Mouse (Mus musculus) kidney, adult 2 months (tissue): Measurements from ENCODE around the gene Lrrk1. TPM values are rescaled to one million over a fixed set of nuclear protein-coding genes. Genes with fewer than 3 reads are reported as not detected.
A peak's percentile ranks its signal among the peaks of the same experiment; 100 is the strongest.

ENCODE experiments used
- DNase-seq: peaks from one replicate; pipeline ENCODE4 v3.0.0; 2021
- H3K27ac ChIP-seq: fragments of 200-500 bp; 2 replicates; pipeline ENCODE4 v1.5.1; 2012; ENCODE audit warnings: low read depth, low read length, control low read depth, inconsistent platforms; ENCODE audit not compliant: insufficient read depth
- H3K27me3 ChIP-seq: fragments of 200-500 bp; replicated peaks from 2 replicates; pipeline ENCODE4 v1.6.1; 2012; ENCODE audit warnings: mild to moderate bottlenecking, moderate library complexity, low read length, inconsistent platforms; ENCODE audit not compliant: control insufficient read depth, insufficient read depth
- H3K36me3 ChIP-seq: fragments of 200-500 bp; 2 replicates; pipeline ENCODE4 v1.6.1; 2012; ENCODE audit warnings: mild to moderate bottlenecking, moderate library complexity, low read length, inconsistent platforms; ENCODE audit not compliant: control insufficient read depth, insufficient read depth
- H3K4me1 ChIP-seq: fragments of 200-500 bp; 2 replicates; pipeline ENCODE4 v1.6.1; 2011; ENCODE audit warnings: low read length; ENCODE audit not compliant: control insufficient read depth, insufficient read depth
- H3K4me3 ChIP-seq: fragments of 200-500 bp; 2 replicates; pipeline ENCODE4 v1.5.1; 2011; ENCODE audit warnings: mild to moderate bottlenecking, low read depth, low read length, control low read depth; ENCODE audit not compliant: insufficient read depth
- CTCF ChIP-seq: fragments of 200-500 bp; conservative IDR thresholded peaks from 2 replicates; pipeline ENCODE4 v1.5.1; 2011; ENCODE audit warnings: low read depth, mild to moderate bottlenecking, control low read depth, low read length, moderate library complexity, mixed read lengths; ENCODE audit not compliant: insufficient read depth, insufficient read length
- POLR2A ChIP-seq: fragments of 200-500 bp; IDR thresholded peaks from one replicate; pipeline ENCODE4 v1.6.1; 2011; ENCODE audit warnings: low read depth, low read length, control low read depth
- WGBS: fragments of 180-500 bp; shearing (Covaris S2); methylation state at CpG from one replicate; pipeline ENCODE4 v1.1.7; 2018; 5-methylcytosine and 5-hydroxymethylcytosine counted together
- polyA plus RNA-seq: library from polyadenylated mRNA; depleted of rRNA; stranded (reverse); fragments of >200 nt; gene quantifications from 2 replicates; pipeline ENCODE4 v1.2.3, GENCODE M21; 2012

The Lrrk1 gene
- polyA plus RNA-seq, 1 experiment: 17.3 TPM

DNA sequence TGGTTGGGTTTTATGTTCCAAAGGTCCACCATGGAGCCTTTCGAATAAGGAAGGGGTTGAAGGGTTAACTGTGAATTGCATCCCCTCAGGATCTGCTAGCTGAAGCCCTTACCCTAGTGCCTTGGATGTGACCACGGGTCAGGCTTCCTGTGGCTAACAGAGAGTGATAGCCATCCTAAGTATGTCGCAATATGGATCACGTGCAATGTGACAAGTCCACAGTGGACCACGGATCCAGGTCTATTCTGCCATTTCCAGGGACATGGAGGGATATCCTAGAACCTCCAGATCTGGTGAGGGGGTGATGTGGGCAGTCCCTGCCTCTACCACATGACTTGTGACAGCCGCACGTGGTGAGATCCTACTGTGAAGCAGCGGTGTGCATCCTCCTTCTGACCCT is 133.2 kb downstream of the Lrrk1 start:
- no peak overlapping the region for H3K27ac ChIP-seq
- H3K4me1 ChIP-seq: no peaks in the 10 kb centered on the region
- no peaks in the 10 kb centered on the region for H3K27me3 ChIP-seq
- H3K4me3 ChIP-seq: no peak overlapping the region
- no peak for TF ChIP-seq CTCF
- no peak for TF ChIP-seq POLR2A
- DNase-seq: no peak
- H3K36me3 ChIP-seq: no peaks in the 10 kb centered on the region
- WGBS: 73% methylated on average over 8 of the region's 8 CpGs

DNA sequence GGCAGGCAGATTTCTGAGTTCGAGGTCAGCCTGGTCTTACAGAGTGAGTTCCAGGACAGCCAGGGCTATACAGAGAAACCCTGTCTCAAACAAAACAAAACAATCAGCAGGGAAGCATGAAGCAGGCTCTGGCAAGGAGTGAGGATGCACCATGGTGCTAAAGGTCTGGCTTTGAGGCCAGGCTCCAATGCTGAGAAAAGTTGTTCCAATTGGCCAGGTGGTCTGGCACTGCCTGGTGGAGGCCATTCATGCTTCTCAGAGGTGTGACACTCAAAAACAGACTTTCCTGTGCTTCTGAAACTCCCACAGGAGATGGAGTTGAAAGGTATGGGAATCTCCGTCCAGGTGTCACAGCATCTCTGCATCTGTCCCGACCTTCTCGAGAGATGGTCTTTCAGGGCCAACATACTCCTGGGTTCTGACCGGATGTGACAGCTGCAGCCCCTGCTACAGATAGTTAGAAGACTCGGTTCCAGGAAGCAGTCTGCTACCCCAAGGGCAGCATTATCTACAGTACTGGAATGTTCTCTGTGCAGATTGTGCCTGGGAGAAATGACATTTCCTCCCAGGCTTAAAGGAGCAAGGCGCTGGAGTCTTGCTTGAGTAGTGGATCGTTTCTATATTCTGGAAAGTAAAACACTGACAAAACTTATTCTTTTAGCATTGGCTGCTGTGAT is 134.0 kb downstream of the Lrrk1 start:
- TF ChIP-seq POLR2A: no peak
- no peaks in the 10 kb centered on the region for H3K27me3 ChIP-seq
- H3K4me3 ChIP-seq: no peak overlapping the region
- H3K4me1 ChIP-seq: peaks cover 6% of the 10 kb centered on the region; the same call in 1 of the 2 replicates
- no peak for DNase-seq
- H3K36me3 ChIP-seq: no peaks in the 10 kb centered on the region
- H3K27ac ChIP-seq: no peak overlapping the region
- WGBS: 78% methylated on average over 8 of the region's 8 CpGs

DNA sequence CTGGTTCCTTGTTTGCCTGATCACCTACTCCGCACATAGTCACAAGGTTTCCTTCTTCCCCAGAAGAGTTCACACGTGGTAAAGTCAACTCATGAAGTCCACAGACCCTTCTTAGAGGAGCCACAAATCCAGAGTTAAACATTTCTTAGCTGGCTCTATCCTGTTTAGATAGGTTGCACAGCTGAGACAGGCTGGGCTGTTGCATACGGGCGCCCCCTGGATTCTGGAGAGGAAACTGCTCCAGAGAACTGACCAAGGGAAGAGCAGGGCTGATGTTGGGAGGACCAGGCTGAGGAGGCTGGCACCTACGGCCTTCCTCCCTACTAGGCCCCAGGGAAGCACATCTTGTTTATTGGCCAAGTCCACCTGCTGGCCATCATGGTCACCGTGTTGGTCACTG is 138.1 kb downstream of the Lrrk1 start:
- Histone ChIP-seq H3K4me1 (peaks cover 12% of the 10 kb centered on the region; the same call in 1 of the 2 replicates), H3K36me3 (no peaks in the 10 kb centered on the region), H3K27ac (peak overlapping the region; percentile 53; the same call in 1 of the 2 replicates), H3K4me3 (no peak overlapping the region), H3K27me3 (no peaks in the 10 kb centered on the region)
- DNase-seq: peak; percentile 90
- TF ChIP-seq CTCF (peak; percentile 83), POLR2A (no peak)
- 15% methylated on average over 6 of the region's 6 CpGs for whole genome bisulfite sequencing

DNA sequence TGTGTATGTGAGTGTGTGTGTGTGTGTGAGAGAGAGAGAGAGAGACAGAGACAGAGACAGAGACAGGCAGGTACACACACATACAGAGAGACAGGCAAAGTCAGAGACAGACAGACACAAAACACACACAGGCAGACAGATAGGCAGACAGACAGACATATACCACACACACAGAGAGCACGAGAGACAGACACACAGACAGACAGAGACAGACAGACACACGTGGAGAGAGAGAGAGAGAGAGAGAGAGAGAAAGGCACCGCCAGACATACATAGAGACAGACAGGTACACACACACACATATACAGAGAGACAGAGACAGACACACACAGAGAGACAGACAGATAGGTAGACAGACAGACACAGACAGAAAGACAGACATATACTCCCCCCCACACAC is 138.7 kb downstream of the Lrrk1 start:
- DNase-seq: no peak
- WGBS: 88% methylated on average over 3 of the region's 3 CpGs

DNA sequence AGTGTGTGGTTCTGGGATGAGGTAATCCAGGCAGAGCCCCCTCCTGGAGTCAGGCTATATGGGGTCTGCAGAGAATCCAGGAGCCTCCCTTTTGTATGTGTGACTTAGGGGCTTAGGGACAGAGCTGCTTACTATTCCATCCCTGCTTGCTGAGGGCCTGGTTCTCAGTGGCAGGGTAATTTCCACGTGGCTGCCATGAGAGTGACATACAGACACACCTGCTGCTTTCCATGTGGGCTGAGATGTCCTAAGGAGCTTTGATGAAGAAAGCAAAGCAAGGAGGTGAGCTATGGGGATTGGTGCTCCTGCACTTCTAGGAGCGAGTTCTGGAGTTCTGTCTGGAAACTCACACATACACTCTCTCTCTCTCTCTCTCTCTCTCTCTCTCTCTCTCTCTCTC is 139.1 kb downstream of the Lrrk1 start:
- no peak for DNase-seq
- no peak overlapping the region for H3K4me3 ChIP-seq
- no peaks in the 10 kb centered on the region for H3K36me3 ChIP-seq
- H3K4me1 ChIP-seq: peaks cover 12% of the 10 kb centered on the region; the same call in 1 of the 2 replicates
- no peak overlapping the region; the same call in 1 of the 2 replicates for H3K27ac ChIP-seq
- H3K27me3 ChIP-seq: no peaks in the 10 kb centered on the region
- WGBS: 68% methylated on average over 2 of the region's 2 CpGs
- no peak for TF ChIP-seq POLR2A
- TF ChIP-seq CTCF: no peak

More for the DNA sequence above, 138.7 kb downstream of the Lrrk1 start:
- H3K27me3 ChIP-seq: no peaks in the 10 kb centered on the region
- H3K27ac ChIP-seq: peak overlapping the region; percentile 53; the same call in 1 of the 2 replicates
- H3K36me3 ChIP-seq: no peaks in the 10 kb centered on the region
- TF ChIP-seq POLR2A (no peak), CTCF (no peak)
- no peak overlapping the region for H3K4me3 ChIP-seq
- H3K4me1 ChIP-seq: peaks cover 12% of the 10 kb centered on the region; the same call in 1 of the 2 replicates

DNA sequence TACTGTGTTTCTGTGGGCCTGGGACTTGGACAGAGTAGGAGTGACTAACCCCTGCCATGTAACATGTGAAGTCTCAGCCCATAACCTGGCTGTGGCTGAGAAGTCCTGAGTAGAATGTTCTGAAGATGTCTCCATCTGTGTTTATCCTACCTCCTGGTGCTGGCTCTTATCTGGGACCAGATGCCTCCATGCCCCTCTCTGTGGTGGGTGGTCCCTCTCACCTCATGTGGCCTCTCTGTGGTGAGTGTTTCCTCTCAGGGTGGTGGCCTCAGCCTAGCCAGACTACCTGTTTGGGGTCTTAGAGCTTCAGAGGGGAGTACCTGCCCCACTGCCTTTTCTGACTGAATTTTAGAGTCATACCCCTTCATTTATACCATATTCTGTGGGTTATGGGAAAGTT is 139.9 kb downstream of the Lrrk1 start:
- no peak for DNase-seq
- Histone ChIP-seq H3K27ac (no peak overlapping the region), H3K36me3 (no peaks in the 10 kb centered on the region), H3K27me3 (no peaks in the 10 kb centered on the region), H3K4me3 (no peak overlapping the region), H3K4me1 (peaks cover 12% of the 10 kb centered on the region; the same call in 1 of the 2 replicates)
- TF ChIP-seq CTCF: no peak
- no peak for TF ChIP-seq POLR2A

DNA sequence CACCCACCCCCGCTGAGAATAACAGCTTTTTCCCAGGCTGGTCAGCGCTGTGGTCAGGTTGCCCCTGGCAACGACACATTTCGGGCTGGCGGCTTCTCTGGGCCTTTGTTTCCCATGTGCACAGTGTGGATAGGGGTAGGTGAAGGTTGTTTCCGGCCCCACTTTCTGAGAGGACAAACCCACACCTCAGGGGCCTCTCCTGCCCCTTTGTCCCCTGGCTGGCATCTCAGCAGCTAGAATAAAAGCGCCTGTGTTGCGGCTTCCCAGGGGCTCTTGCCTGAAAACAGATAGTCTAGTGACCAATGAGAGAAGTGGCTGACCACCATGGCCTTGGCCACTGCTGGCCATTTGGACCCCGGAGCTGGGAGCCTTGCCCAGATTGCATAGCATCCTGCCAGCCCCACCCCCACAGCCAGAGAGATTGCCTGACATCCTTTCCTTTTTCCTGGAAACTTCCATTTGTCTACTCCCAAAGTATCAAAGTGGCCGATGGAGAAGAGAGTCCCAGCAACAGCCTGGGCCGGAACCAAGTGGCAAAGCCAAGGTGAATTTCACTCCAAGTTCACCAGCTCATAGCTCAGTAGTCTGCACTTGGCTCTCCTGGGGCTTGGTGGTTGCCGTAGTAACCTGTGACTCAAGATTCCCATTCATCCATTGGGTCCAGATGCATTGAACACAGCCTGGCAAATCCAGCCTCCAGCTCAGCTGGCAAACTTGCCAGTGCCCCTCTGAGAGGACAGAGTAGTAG is 140.7 kb downstream of the Lrrk1 start:
- DNase-seq: peak; percentile 44

More for the DNA sequence above, 140.7 kb downstream of the Lrrk1 start:
- TF ChIP-seq CTCF (no peak), POLR2A (no peak)
- no peaks in the 10 kb centered on the region for H3K36me3 ChIP-seq
- peaks cover 12% of the 10 kb centered on the region; the same call in 1 of the 2 replicates for H3K4me1 ChIP-seq
- WGBS: 47% methylated on average over 12 of the region's 12 CpGs
- H3K4me3 ChIP-seq: no peak overlapping the region
- H3K27me3 ChIP-seq: no peaks in the 10 kb centered on the region
- no peak overlapping the region for H3K27ac ChIP-seq
